Mouse (Mus musculus): Measurements from ENCODE around the gene Tnk1.

The Tnk1 gene

DNA sequence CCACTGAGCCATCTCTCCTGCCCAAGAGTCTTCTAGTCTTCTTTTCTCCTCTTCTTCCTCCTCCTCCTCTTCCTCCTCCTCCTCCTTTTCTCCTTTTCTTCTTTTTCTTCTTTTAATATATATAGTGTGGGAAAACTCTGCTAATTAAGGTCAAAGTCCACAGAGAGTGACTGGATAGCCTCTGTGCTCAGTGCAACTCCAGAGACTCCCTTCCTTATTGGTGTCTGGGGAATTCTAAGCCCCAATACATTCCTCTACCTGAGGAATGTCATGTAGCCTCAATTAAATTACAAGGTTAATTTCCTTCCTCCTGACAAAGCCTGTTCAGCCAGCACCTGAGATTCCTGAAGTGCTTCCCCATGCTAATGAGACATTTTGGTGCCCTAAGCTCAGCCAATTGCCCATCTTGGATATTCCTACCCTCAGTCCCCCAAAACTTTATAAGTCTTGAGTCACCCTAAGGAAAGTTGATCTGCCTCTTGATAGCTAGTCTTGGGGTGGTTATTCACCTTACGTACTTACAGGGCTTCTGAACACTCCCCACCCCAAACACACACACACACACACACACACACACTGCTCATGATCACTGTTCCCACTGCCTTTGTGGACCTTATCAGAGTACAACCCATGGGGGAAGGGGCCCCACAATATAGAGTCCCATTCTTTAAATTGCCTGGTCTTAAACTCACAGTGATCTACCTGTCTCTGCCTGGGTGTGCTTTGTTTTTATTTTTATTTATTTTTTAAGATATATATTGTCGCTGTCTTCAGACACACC is 11.9 kb upstream of the Tnk1 start:
- CTCF ChIA-PET = interaction anchor here in 1 of 4 experiments (2.3 kb wide), 1 partner anchor 10 kb away, joined by 9 read pairs; no protein-coding TSS in a partner anchor
- POLR2A ChIA-PET = interaction anchor here in 1 of 4 experiments (2.0 kb wide), 1 partner anchor 65 kb away, joined by 5 read pairs; the partner anchor contains the start of gene Tmem102

DNA sequence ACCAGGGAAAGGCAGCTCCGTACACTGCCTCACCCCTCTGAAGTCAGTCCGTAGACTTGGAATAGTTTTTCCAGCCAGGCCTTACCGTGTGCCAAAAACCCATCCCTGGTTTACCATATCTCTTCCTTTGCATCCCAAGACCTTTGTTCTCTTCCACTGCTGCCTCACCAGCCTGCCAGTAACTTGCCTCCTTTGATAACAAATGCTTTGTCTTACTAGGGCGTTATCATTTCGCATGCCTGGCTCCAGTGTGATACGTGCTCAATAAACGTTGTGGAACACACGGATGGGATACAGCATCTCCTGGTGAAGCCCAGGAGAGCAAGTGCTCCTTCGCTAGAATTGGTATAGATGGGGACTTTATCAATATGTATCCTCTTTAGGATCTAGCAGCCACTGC is 8.8 kb upstream of the Tnk1 start:
- POLR2A ChIA-PET = interaction anchor here in 3 of 4 experiments (0.6 to 3.3 kb wide), 12 partner anchors 9 to 91 kb away, joined by 3 to 15 read pairs (median 4); partner anchors contain the start of genes Tmem256 (in 2 of the 3), Tnk1 (in 2 of the 3), Kctd11 (in 1 of the 3) and Nlgn2 (in 1 of the 3)
- CTCF ChIA-PET = interaction anchor here in 3 of 4 experiments (0.5 to 1.9 kb wide), 4 partner anchors 10 to 470 kb away, joined by 3 to 6 read pairs (median 6); partner anchors contain the start of gene Tmem95 (in 1 of the 3)

DNA sequence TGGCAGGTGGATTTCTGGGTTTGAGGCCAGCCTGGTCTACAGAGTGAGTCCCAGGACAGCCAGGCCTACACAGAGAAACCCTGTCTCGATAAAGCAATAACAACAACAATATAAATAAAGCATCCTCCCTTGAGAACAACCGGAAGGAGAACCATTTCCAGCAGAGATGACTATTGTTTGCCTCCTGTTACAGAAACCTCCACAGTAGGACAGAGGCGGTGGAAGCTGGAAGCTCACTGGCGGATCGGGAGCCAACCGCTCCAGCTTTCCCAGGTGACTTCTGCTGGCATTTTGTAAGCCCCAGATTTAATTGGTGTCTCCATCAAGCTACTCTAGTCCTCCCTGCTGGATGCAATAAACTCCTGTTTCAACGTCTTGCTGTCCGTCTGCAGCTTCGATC is 7.0 kb upstream of the Tnk1 start:
- ChIA-PET CTCF (interaction anchor here in 2 of 4 experiments (0.7 to 1.9 kb wide), 4 partner anchors 11 to 142 kb away, joined by 3 to 7 read pairs (median 4); no protein-coding TSS in a partner anchor), POLR2A (interaction anchor here in 2 of 4 experiments (0.5 to 3.3 kb wide), 6 partner anchors 11 to 135 kb away, joined by 3 to 15 read pairs (median 4); partner anchors contain the start of genes Tmem95 (in 2 of the 2) and Dvl2 (in 1 of the 2))

DNA sequence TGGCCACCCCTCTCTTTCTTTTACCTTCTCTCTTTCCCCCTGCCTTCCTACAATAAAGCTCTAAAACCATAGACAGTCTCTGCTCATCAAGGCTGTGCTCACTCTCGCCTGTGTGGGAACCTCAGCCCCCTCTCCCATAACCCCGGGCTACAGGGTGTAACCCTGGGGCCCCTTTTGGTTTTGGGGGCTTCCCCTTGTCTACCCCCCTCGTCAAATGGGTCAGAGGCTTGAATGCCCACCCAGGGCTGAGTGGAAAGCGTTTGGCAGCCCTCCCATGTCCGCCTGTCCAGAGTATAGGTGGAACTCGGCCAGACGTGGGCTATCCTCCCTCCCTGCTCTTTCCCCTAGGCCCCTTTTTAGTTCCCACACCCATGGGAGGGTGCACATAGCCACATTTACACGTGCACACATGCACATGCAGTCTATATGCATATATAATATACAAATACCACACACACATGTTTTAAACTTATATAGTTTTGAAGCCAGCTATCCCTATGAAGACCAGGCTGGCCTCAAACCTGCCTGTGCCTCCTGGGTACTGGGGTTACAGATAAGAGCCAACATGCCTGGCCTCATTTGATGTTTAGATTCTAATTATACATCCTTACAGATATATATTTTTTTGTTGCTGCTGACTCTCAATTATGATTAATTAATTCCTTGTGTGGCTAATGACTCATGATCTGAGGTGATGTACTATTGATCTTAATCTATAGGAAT is 5.8 kb upstream of the Tnk1 start:
- ChIA-PET POLR2A (interaction anchor here in 3 of 4 experiments (0.6 to 1.5 kb wide), 4 partner anchors 8 to 36 kb away, joined by 3 to 4 read pairs (median 4); partner anchors contain the start of genes 2810408A11Rik (in 1 of the 3) and Neurl4 (in 1 of the 3)), CTCF (interaction anchor here in 2 of 4 experiments (0.9 to 1.1 kb wide), 2 partner anchors 22 to 23 kb away, joined by 3 to 4 read pairs; no protein-coding TSS in a partner anchor)

DNA sequence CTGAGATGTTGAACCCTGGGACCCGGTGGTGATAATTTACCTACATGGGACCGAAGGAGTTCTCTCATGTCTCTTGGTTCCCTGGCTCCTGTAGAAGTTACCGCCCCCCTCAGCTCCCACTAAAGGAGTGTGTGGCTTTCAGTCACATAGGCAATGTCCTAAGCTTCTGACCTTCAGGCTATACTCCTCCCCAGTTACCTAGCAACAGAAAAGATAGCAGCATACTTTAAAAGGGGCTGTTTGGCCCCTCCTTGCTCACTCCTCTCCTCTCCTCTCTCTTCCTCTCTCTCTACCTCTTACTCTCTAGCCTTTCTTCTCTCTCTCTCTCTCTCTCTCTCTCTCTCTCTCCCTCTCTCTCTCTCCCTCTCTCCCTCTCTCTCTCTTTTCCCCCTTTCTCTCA is 5.2 kb upstream of the Tnk1 start:
- ChIA-PET CTCF (interaction anchor here in 1 of 4 experiments (0.9 kb wide), 1 partner anchor 23 kb away, joined by 3 read pairs; no protein-coding TSS in a partner anchor), POLR2A (interaction anchor here in 3 of 4 experiments (0.6 to 1.5 kb wide), 5 partner anchors 9 to 106 kb away, joined by 3 to 4 read pairs (median 3); partner anchors contain the start of genes 2810408A11Rik (in 1 of the 3) and Neurl4 (in 1 of the 3))

DNA sequence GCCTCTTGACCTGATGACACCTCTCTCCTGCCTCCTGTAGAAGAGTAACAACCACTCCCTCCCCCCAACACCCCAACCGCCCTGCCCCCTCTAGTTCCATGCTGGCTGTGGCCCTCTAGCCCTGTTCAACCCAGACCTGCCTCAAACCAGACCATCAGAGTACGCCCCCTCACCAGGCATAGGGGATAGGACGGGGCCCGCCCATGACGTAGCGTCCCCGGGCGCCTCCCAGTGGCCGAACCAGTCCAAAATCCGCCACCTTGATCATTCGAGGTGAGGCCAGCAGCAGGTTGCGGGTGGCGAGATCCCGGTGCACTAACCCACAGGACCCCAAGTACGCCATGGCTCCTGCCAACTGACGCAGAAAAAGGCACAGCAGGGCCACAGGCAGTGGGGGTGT is 3.2 kb downstream of the Tnk1 start:
- ChIA-PET POLR2A (interaction anchor here in 3 of 4 experiments (0.6 to 3.0 kb wide), 12 partner anchors 10 to 276 kb away, joined by 3 to 20 read pairs (median 4); partner anchors contain the start of genes Nlgn2 (in 3 of the 3), Tmem256 (in 3 of the 3), Tmem95 (in 2 of the 3) and Polr2a (in 1 of the 3)), CTCF (interaction anchor here in 2 of 4 experiments (0.8 to 2.0 kb wide), 3 partner anchors 25 to 382 kb away, joined by 5 to 8 read pairs (median 6); partner anchors contain the start of gene Kctd11 (in 1 of the 2))

DNA sequence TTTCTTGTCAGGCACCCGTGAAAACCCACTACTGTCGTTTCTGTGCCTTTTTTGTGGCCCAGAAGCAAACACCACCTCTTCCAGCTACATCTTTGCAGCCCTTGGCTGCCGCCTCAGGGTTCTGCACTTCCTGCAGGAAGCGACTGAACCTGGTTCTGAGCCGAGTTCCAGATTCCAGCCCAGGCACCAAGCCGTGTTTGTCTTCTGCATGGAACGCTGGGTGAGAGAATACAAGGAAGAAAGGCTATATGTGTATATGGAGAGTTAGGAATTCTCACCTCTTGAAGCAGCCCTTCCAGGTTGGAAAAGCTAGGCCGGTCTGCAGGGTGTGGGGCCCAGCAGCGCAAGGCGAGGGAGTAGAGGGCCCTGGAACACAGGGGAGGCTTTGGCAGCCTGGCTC is 3.9 kb downstream of the Tnk1 start:
- ChIA-PET CTCF (interaction anchor here in 2 of 4 experiments (0.8 to 2.0 kb wide), 5 partner anchors 17 to 49 kb away, joined by 3 to 8 read pairs (median 5); partner anchors contain the start of genes Kctd11 (in 1 of the 2), Nlgn2 (in 1 of the 2), Tmem102 (in 1 of the 2) and Tmem256 (in 1 of the 2)), POLR2A (interaction anchor here in 3 of 4 experiments (0.6 to 3.0 kb wide), 24 partner anchors 11 to 275 kb away, joined by 3 to 20 read pairs (median 4); partner anchors contain the start of genes Nlgn2 (in 3 of the 3), Tmem256 (in 3 of the 3), Tmem95 (in 3 of the 3) and Polr2a (in 2 of the 3))

DNA sequence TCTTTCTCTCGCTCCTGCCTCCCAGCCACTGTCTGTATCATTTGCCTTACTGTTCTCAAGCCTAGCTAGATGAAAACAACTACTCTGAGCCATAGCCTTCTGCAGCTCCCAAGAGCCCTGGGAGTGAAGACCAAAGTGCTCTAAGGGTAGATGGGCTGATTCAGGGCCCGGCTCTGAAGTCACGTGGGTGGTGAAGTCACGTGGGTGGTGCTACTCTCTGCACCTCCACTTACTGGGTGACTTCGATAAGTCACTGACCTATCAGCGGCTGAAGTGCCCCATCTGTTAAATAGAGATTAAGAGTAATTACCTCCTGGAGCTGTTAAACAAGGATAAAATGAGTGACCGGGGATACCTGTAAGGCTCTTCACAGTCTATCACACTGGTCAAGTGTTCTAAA is 4.5 kb downstream of the Tnk1 start:
- ChIA-PET CTCF (interaction anchor here in 3 of 4 experiments (0.6 to 2.0 kb wide), 7 partner anchors 16 to 296 kb away, joined by 3 to 8 read pairs (median 5); partner anchors contain the start of genes Kctd11 (in 1 of the 3), Nlgn2 (in 1 of the 3), Tmem102 (in 1 of the 3) and Tmem256 (in 1 of the 3)), POLR2A (interaction anchor here (0.6 to 3.0 kb wide), 33 partner anchors 11 to 376 kb away, joined by 3 to 20 read pairs (median 4); partner anchors contain the start of genes Nlgn2 (in 3 of the 4), Tmem256 (in 3 of the 4), Tmem95 (in 3 of the 4) and Polr2a (in 2 of the 4))

DNA sequence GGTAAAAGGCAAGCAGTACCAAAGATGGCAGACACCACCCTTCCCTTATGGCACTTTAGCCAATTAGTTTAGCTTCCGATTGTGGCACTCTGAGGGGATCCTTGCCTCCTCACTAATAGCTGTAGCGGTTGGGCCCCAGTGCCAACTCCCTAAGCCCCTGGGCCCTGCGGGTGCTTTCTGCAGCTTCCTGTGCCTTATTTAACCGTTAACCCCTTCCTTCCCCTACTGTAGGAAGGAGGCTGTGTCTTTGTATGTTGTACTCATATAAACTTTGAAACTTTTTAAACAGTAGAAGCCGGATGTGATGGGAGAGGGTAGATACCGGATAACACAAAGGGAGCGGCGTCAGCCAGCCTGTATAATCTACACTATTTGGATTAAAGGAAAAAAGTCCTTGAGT is 7.8 kb downstream of the Tnk1 start:
- CTCF ChIA-PET = interaction anchor here in 2 of 4 experiments (1.0 to 2.0 kb wide), 2 partner anchors 13 to 38 kb away, joined by 3 to 4 read pairs; partner anchors contain the start of genes Nlgn2 (in 1 of the 2) and Tmem256 (in 1 of the 2)
- POLR2A ChIA-PET = interaction anchor here (0.5 to 4.5 kb wide), 12 partner anchors 12 to 169 kb away, joined by 3 to 23 read pairs (median 3); partner anchors contain the start of genes Nlgn2 (in 4 of the 4), Tmem256 (in 4 of the 4), 2810408A11Rik (in 1 of the 4) and Neurl4 (in 1 of the 4)

DNA sequence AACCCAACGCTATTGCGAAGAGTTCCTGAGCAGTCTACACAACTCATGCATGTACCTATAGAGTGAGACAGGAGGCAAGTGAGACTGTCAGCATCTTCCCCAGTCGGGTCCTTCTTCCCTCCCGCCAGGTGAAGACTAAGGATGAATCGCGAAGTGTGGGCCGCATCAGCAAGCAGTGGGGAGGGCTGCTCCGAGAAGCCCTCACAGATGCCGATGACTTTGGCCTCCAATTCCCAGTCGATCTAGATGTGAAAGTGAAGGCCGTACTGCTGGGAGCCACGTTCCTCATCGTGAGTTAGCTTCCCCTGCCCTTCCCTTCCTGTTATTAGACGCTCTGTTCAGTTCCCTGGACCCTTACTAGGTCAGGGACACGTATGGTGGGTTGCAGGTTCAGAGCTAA is 8.6 kb downstream of the Tnk1 start:
- ChIA-PET CTCF (interaction anchor here in 3 of 4 experiments (0.5 to 2.0 kb wide), 3 partner anchors 12 to 39 kb away, joined by 3 to 4 read pairs (median 3); partner anchors contain the start of genes Nlgn2 (in 1 of the 3) and Tmem256 (in 1 of the 3)), POLR2A (interaction anchor here in 2 of 4 experiments (1.0 to 4.5 kb wide), 6 partner anchors 11 to 51 kb away, joined by 3 to 23 read pairs (median 5); partner anchors contain the start of genes Nlgn2 (in 2 of the 2), Tmem256 (in 2 of the 2), 2810408A11Rik (in 1 of the 2) and Neurl4 (in 1 of the 2))

DNA sequence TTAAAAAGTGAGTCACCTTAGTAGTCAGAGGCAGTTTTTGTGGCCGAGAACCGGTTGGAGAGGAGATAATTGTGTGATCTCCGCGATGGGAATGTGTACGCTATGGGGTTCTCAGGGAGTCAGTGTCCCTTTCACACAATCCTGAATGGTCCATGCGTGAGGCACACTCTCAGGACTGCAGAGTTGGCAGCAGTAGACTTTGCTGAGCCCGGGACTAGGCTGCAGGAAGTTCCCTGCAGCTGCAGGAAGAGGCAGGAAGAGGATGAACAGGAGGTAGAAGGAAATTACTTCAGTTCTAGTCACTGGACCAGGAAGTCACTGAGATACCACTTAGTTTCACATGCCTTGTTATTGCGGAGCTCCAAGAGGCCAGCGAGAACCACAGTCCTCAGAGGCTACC is 9.4 kb downstream of the Tnk1 start:
- CTCF ChIA-PET = interaction anchor here in 2 of 4 experiments (0.5 to 2.0 kb wide), 2 partner anchors 12 to 22 kb away, joined by 3 to 4 read pairs; partner anchors contain the start of genes Nlgn2 (in 1 of the 2) and Tmem256 (in 1 of the 2)

DNA sequence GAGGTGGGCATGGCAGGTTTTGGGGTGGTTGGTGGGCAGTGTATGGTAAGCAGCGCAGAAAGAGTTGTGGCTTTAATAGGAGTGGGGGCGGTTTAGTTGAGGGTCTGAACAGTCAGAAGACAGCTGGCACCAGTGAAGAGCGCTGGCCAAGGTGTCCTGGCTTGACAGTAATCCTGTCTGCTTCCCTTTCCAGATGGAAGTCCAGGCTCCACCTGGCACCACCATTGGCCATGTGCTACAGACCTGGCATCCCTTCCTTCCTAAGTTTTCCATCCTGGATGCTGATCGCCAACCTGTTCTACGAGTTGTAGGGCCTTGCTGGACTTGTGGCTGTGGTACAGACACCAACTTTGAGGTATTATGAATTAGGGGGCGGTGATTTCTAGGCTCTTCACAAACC is 10.5 kb downstream of the Tnk1 start:
- ChIA-PET CTCF (no interaction called here), POLR2A (interaction anchor here in 3 of 4 experiments (1.0 to 2.4 kb wide), 11 partner anchors 9 to 91 kb away, joined by 3 to 13 read pairs (median 5); partner anchors contain the start of genes Tmem256 (in 3 of the 3), Nlgn2 (in 2 of the 3), Eif5a (in 1 of the 3) and Tmem95 (in 1 of the 3))

More for the DNA sequence above, 9.4 kb downstream of the Tnk1 start:
- POLR2A ChIA-PET = interaction anchor here in 1 of 4 experiments (1.2 to 4.5 kb wide), 5 partner anchors 10 to 49 kb away, joined by 3 to 23 read pairs (median 4); partner anchors contain the start of genes Nlgn2 and Tmem256

DNA sequence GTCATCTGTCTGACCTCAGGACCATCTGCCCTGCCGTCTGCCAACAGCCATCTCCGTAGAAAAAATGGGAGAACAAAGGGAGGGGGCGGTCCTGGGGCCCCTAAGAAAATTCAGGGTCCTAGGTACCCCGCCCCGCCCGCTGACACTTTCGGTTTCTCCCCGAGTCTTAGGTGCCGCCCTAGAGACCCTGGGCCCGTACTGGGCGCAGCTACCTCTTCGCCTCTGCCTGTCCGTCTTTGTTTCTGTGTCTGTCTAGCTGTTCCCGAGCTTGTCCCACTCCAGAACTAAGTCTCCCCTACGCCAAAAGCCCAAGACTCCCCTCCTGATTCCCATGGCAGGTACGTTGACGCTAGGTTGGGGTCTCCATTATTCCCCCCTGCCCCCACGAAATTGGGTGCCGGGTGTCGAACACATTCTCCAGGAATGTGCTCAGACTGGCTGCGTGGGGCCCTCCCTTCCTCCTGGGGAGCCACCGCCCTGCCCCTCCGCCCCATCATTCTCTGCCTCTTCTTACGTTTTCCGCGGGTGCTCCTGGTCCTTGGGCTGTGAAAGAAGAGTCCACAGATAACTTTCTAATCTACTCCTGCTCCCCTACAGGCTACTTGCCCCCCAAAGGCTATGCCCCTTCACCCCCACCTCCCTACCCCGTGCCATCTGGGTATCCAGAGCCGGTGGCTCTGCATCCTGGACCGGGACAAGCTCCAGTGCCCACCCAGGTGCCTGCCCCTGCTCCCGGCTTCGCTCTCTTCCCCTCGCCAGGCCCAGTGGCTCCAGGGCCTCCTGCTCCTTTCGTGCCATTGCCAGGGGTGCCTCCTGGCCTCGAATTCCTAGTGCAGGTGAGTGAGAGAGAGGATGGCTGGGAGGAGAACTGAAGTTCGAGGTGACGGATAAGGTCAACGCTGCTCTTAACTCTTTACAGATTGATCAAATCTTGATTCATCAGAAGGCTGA is 11.5 kb downstream of the Tnk1 start:
- ChIA-PET CTCF (interaction anchor here in 2 of 4 experiments (0.6 to 1.2 kb wide), 4 partner anchors 9 to 42 kb away, joined by 3 to 4 read pairs (median 4); partner anchors contain the start of genes Nlgn2 (in 1 of the 2), Tmem102 (in 1 of the 2) and Tmem256 (in 1 of the 2)), POLR2A (interaction anchor here (0.6 to 2.4 kb wide), 16 partner anchors 8 to 174 kb away, joined by 3 to 13 read pairs (median 4); partner anchors contain the start of genes Tmem256 (in 4 of the 4), Nlgn2 (in 3 of the 4), Tnk1 (in 2 of the 4) and Eif5a (in 1 of the 4))

DNA sequence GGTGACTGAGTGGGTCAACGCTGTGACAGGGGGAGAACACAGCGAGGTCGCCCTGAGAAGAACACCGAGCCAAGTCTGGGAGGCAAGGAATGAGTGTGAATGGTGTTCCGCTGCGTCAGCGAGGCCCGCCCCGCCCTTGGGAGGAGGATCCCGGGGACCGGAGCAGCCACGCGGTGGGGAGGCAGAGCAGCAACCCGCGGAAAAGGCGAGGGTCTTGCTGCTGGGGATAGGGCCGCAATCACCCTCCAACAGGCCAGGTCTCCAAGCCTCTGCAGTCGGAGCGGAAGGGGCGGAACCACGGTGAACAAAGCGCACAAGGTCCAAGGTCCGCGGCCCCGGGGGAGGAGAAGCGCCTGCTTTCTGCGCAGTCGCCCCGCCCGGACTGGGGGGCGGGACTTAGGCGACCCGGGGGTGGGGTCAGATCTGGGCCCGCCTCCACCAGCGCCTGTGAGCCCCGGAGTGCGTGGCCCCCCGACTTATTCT is 12.3 kb downstream of the Tnk1 start, which contains the start of gene Plscr3:
TSS of gene Plscr3 (plus strand) at position 179 of the 483 bp plus-strand sequence.
- ChIA-PET CTCF (interaction anchor here in 1 of 4 experiments (0.6 to 1.0 kb wide), 2 partner anchors 17 to 40 kb away, joined by 3 to 4 read pairs; no protein-coding TSS in a partner anchor), POLR2A (interaction anchor here (0.9 to 2.4 kb wide), 11 partner anchors 8 to 89 kb away, joined by 3 to 13 read pairs (median 4); partner anchors contain the start of genes Tmem256 (in 4 of the 4), Nlgn2 (in 3 of the 4) and Tnk1 (in 2 of the 4))
